Mouse (Mus musculus) brown adipose tissue, adult 24 weeks (tissue): ENCODE results near the gene Srxn1. TPM values are rescaled to one million over a fixed set of nuclear protein-coding genes. Genes with fewer than 3 reads are reported as not detected.

Experiments
- H3K27ac ChIP-seq: fragments of 200-500 bp; replicated peaks from 2 replicates; pipeline ENCODE4 v1.5.1; 2012; ENCODE audit warnings: low read depth, mild to moderate bottlenecking, low read length
- H3K4me1 ChIP-seq: fragments of 200-500 bp; 2 replicates; pipeline ENCODE4 v1.6.1; 2012; ENCODE audit warnings: low read length, mixed read lengths; ENCODE audit not compliant: control insufficient read depth, insufficient read depth, insufficient read length
- H3K4me3 ChIP-seq: fragments of 200-500 bp; 2 replicates; pipeline ENCODE4 v1.5.1; 2012; ENCODE audit warnings: low read depth, mild to moderate bottlenecking, low read length, moderate library complexity; ENCODE audit not compliant: insufficient read depth
- polyA plus RNA-seq: library from polyadenylated mRNA; stranded (reverse); fragments of >200 nt; gene quantifications from 2 replicates; pipeline ENCODE4 v1.2.4, GENCODE M21; 2012; ENCODE audit not compliant: missing spikeins, insufficient read depth, insufficient read length

Gene Srxn1
- polyA plus RNA-seq, 1 experiment: 39.3 TPM

DNA sequence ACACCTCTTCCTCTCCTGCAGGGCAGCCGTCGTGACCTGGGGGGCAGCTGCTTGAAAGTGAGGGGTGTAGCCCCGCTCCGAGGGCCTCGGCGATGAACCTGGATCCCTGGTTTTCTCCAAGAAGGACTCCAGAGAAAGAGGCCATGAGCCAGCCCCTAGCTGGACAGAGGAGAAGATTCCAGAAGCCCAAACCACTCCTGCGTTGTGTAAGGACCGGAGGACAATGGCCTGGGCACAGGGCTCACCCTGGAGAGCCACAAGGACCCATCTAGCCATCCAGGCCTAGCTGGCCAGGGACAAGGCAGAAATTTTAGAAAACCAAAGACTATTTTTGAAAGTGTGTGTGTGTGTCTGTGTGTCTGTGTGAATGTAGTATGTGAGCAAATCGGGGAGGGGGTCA is 43.4 kb downstream of the Srxn1 start:
- peaks cover 9% of the 10 kb centered on the region for H3K4me1 ChIP-seq
- H3K27ac ChIP-seq: peak overlapping the region; percentile 87
- H3K4me3 ChIP-seq: peak overlapping the region; percentile 74

DNA sequence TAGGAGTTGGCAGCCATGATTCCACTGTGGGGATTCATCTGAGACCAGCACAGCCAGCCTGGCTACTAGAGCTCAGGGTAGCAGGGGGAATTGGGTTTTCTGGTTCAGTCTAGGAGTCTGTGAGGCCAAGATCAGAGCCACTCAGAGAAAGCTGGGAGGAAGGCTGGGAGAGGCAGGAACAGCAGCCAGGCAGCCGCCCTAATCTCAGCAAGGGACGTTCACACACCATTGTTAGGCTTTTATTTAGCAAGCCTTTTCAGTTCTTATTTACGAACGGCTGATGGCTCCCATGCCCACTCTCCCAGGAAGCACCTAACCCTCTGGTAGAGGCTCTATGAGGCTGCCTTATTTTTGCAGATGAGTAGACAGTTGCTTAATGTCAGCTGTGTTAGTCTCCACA is 44.6 kb downstream of the Srxn1 start:
- H3K4me3 ChIP-seq: no peak overlapping the region
- peaks cover 16% of the 10 kb centered on the region; the same call in 1 of the 2 replicates for H3K4me1 ChIP-seq
- H3K27ac ChIP-seq: peak overlapping the region; percentile 87

DNA sequence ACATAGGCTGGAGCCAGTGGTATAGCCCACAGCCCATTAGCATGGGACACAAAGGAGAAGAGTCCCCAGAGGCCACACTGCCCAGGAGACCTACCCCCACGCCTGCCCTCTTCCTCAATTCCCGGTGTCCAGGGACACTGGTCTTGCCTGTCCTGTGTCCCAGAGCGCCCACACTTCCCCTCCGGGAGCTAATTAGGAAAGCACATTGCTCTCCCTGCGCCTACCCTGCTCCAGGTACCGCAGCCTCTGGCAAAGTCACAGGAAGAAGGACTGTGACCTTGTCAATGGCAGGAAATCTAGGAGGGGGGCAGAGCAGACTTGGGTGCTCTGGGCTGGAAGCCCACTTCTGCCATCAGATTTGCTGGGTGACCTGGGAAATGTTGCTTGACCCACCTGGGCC is 45.1 kb downstream of the Srxn1 start:
- H3K4me1 ChIP-seq: peaks cover 20% of the 10 kb centered on the region
- no peak overlapping the region for H3K4me3 ChIP-seq
- H3K27ac ChIP-seq: peak overlapping the region; percentile 91

DNA sequence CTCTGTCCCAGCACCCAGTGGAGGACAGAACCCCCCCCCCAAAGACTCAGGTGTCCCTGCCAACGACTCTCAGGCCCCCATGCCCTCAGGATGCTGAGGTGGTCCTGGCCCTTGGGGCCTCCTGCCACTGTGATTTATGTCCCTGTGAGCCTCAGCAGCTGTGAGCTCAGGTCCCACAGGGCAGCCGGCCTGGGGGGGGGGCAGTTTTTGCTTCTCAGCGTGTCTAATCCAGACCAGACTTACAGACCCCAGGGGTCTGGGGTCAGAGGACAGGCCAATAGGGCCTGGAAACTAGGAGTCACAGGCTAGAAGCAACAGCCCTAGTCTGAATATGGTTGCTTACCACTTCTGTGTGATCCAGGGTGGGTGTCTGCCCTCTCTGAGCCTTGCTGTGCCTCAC is 48.0 kb downstream of the Srxn1 start:
- H3K27ac ChIP-seq: 0 out of 2 replicates have a peak overlapping the region, but pooled peaks have one; percentile 12
- peaks cover 30% of the 10 kb centered on the region for H3K4me1 ChIP-seq
- H3K4me3 ChIP-seq: no peak overlapping the region

DNA sequence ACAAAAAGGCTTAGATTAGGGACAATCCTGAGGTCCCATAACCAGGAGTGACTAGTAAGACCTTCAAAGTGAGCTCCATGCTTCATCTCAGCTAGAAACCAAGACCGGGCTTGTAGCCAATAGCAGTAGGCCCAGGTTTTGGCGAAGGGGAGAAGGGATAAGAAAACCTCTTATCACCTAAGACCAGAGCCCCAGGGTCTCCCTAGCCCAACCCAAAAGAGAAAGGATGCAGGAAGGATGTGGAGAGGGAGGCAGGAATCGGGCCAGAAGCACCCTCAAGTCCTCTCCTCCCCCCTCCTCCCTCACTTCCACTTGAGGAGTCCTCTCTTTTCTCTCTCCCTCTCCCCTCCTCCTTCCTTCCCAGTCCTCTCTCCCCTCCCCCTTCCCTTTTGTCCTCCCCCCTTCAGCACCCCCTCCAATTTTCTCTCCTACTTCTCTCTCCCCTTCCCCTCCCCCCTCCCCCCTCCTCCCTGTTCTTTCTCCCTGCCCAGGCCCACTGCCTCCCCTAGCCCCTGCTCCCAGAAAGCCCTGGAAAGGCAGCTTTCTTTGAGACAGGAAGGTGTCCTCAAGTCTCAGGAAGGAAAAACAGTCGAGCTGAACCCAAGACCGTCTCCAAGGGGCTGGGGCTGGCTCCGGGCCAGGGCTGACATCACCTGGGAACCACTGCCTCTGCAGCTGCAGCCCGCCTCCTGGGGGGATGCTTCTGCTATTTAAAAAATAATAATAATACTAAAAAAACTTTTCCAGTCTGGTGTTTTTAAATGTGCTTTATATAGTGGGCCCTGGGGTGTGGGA is 50.3 kb downstream of the Srxn1 start:
- no peak overlapping the region for H3K4me3 ChIP-seq
- H3K27ac ChIP-seq: peak overlapping the region; percentile 88
- H3K4me1 ChIP-seq: peaks cover 25% of the 10 kb centered on the region

DNA sequence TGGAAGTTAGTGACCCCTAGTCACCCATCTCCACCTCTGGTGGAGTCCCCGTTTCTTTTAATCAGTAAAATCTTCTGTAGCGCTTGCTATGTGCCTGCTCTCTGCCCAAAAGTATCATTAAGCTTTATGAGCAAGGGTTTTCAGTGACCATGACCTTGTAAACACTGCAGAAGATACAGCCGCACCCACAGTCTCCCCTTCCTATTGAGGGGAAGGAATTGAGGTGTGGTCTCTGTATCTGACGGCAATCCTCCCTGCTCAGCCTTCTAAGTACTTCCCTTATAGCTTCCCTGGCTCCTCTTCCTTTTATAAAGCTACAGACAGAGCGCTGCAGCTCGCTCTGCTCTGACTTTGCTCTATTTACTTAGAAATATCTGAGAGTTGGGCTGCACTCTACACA is 51.2 kb downstream of the Srxn1 start:
- Histone ChIP-seq H3K4me3 (no peak overlapping the region), H3K27ac (peak overlapping the region; percentile 88), H3K4me1 (peaks cover 23% of the 10 kb centered on the region)

DNA sequence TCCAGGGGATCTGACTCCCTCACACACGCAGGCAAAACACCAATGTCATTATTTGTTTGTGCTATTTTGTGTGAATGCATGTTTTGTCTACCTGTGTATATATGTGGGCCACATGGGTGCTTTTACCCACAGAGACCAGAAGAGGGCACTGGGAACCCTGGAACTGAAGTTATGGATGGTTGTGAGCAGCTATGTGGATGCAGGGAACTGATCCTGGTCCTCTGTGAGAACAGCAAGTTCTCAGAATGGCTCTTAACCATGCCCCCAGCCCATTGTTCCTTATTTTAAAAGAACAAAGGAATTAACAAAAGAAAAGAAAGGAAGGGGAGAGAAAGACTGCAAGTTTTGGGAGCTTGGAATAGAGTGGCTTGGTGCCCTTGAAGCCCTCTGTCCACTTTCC is 54.2 kb downstream of the Srxn1 start:
- Histone ChIP-seq H3K4me3 (no peak overlapping the region), H3K27ac (no peak overlapping the region), H3K4me1 (peaks cover 18% of the 10 kb centered on the region)

Other genes starting within 250 kb of the Srxn1 start
- gene Angpt4, start 194.3 kb upstream of the Srxn1 start, polyA plus RNA-seq: 0.96 TPM in 1 of 2 replicates, not detected in the other
- 1.7 and 2.6 TPM in 2 replicates for gene Fam110a, start 125.3 kb upstream of the Srxn1 start, polyA plus RNA-seq
- 0.42 TPM in 1 of 2 replicates, not detected in the other for gene Slc52a3, start 109.0 kb upstream of the Srxn1 start, polyA plus RNA-seq
- gene Scrt2, start 24.0 kb upstream of the Srxn1 start, polyA plus RNA-seq: not detected in 2 replicates
- gene Tcf15, start 38.0 kb downstream of the Srxn1 start, polyA plus RNA-seq: 12.1 and 20.7 TPM in 2 replicates
- gene Csnk2a1, start 121.3 kb downstream of the Srxn1 start, polyA plus RNA-seq: 90.2 and 95.3 TPM in 2 replicates
- gene Tbc1d20, start 188.3 kb downstream of the Srxn1 start, polyA plus RNA-seq: 68.9 and 101 TPM in 2 replicates
- 38.1 and 47.7 TPM in 2 replicates for gene Rbck1, start 227.1 kb downstream of the Srxn1 start, polyA plus RNA-seq
- gene Trib3, start 238.5 kb downstream of the Srxn1 start, polyA plus RNA-seq: 4.8 and 5.2 TPM in 2 replicates